Mouse (Mus musculus) myocyte (in vitro differentiated cells): ENCODE measurements around the gene Alad. TPM values are rescaled to one million over a fixed set of nuclear protein-coding genes. Genes with fewer than 3 reads are reported as not detected.
A peak's percentile ranks its signal among the peaks of the same experiment; 100 is the strongest.

ENCODE experiments used
- H3K27me3 ChIP-seq: one replicate; pipeline ENCODE4 v1.6.1; 2011; ENCODE audit not compliant: control insufficient read depth, insufficient read depth, insufficient read length
- H3K36me3 ChIP-seq: one replicate; pipeline ENCODE4 v1.6.1; 2011; ENCODE audit not compliant: control insufficient read depth, insufficient read depth
- H3K4me2 ChIP-seq: one replicate; pipeline ENCODE4 v1.6.1; 2011; ENCODE audit warnings: low read depth, control low read depth
- H3K4me3 ChIP-seq: one replicate; pipeline ENCODE4 v1.5.1; 2011; ENCODE audit warnings: mild to moderate bottlenecking, control low read depth, moderate library complexity
- H3K79me2 ChIP-seq: one replicate; pipeline ENCODE4 v1.6.1; 2011; ENCODE audit not compliant: control insufficient read depth, insufficient read depth
- H3ac ChIP-seq: one replicate; pipeline ENCODE4 v1.6.1; 2011; ENCODE audit not compliant: control insufficient read depth, insufficient read length
- CEBPB ChIP-seq: IDR thresholded peaks from 2 replicates; pipeline ENCODE4 v1.6.1; 2011; ENCODE audit warnings: mild to moderate bottlenecking, moderate library complexity; ENCODE audit not compliant: poor library complexity, insufficient read depth, severe bottlenecking
- E2F4 ChIP-seq: IDR thresholded peaks from one replicate; pipeline ENCODE4 v1.6.1; 2011; ENCODE audit warnings: mild to moderate bottlenecking, control low read depth, moderate library complexity; ENCODE audit not compliant: insufficient read depth
- MAX ChIP-seq: IDR thresholded peaks from one replicate; pipeline ENCODE4 v1.6.1; 2011; ENCODE audit warnings: low read depth, mild to moderate bottlenecking, control low read depth
- MYOD1 ChIP-seq, 3 experiments: IDR thresholded peaks; one replicate each; pipeline ENCODE4 v1.6.1; 2011; ENCODE audit warnings: control low read depth in 2 of 3, low read depth in 2 of 3, mild to moderate bottlenecking in 2 of 3, moderate library complexity in 1 of 3; ENCODE audit not compliant: insufficient read length in 2 of 3, control insufficient read depth in 1 of 3
- MYOG ChIP-seq, 3 experiments: IDR thresholded peaks; one replicate each; pipeline ENCODE4 v1.6.1; 2011; ENCODE audit warnings: control low read depth in 2 of 3, low read depth in 2 of 3, mild to moderate bottlenecking in 2 of 3; ENCODE audit not compliant: insufficient read length in 2 of 3, control insufficient read depth in 1 of 3, insufficient read depth in 1 of 3
- POLR2A ChIP-seq: IDR thresholded peaks from one replicate; pipeline ENCODE4 v1.6.1; 2011; ENCODE audit warnings: low read depth, mild to moderate bottlenecking, control low read depth, moderate library complexity; ENCODE audit not compliant: insufficient read length
- POLR2AphosphoS2 ChIP-seq: IDR thresholded peaks from one replicate; pipeline ENCODE4 v1.6.1; 2011; ENCODE audit warnings: low read depth, control low read depth; ENCODE audit not compliant: insufficient read length
- REST ChIP-seq: IDR thresholded peaks from one replicate; pipeline ENCODE4 v1.6.1; 2011; ENCODE audit warnings: mild to moderate bottlenecking, control low read depth, moderate library complexity; ENCODE audit not compliant: insufficient read depth, insufficient read length
- SRF ChIP-seq: IDR thresholded peaks from one replicate; pipeline ENCODE4 v1.6.1; 2011; ENCODE audit warnings: low read depth; ENCODE audit not compliant: control insufficient read depth, insufficient read length
- TCF12 ChIP-seq: IDR thresholded peaks from one replicate; pipeline ENCODE4 v1.6.1; 2011; ENCODE audit warnings: mild to moderate bottlenecking, control low read depth; ENCODE audit not compliant: poor library complexity, insufficient read depth, severe bottlenecking
- TCF3 ChIP-seq: IDR thresholded peaks from one replicate; pipeline ENCODE4 v1.6.1; 2011; ENCODE audit warnings: low read depth, control low read depth; ENCODE audit not compliant: insufficient read length
- USF1 ChIP-seq: IDR thresholded peaks from one replicate; pipeline ENCODE4 v1.6.1; 2011; ENCODE audit warnings: low read depth, mild to moderate bottlenecking, control low read depth, moderate library complexity
- polyA plus RNA-seq: library from polyadenylated mRNA; unstranded; fragments of >200 nt; fragmentation: generic; extraction: Trizol; gene quantifications from one replicate; pipeline ENCODE4 v1.2.1, GENCODE M21; 2012; ENCODE audit warnings: missing spikeins

Alad gene
- polyA plus RNA-seq, 1 experiment: 89.6 TPM

GRCm38 (mm10) chr4:62501964-62502732, 17.6 kb downstream of the Alad start:
- H3K4me2 ChIP-seq: peak overlapping the region; percentile 74
- H3K79me2 ChIP-seq: no peaks in the 10 kb centered on the region
- no peaks in the 10 kb centered on the region for H3K27me3 ChIP-seq
- H3ac ChIP-seq: peak overlapping the region; percentile 17
- TF ChIP-seq CEBPB (no peak), POLR2AphosphoS2 (no peak), MYOG (IDR thresholded peaks at IDR 0.05; ENCODE audit: control insufficient read depth in 1 of 3, insufficient read depth in 1 of 3, insufficient read length in 2 of 3, low read depth in 2 of 3) (no peak), TCF12 (no peak), MYOD1 (IDR thresholded peaks at IDR 0.05; ENCODE audit: control insufficient read depth in 1 of 3, insufficient read length in 2 of 3, low read depth in 2 of 3) (no peak), TCF3 (no peak), MAX (peak; percentile 61), POLR2A (no peak), E2F4 (peak; percentile 53), SRF (no peak), USF1 (peak; percentile 13), REST (no peak)
- no peaks in the 10 kb centered on the region for H3K36me3 ChIP-seq
- H3K4me3 ChIP-seq: peak overlapping the region; percentile 43

- H3K36me3 ChIP-seq: no peaks in the 10 kb centered on the region
- H3K79me2 ChIP-seq: no peaks in the 10 kb centered on the region
- TF ChIP-seq CEBPB (no peak), POLR2A (no peak), POLR2AphosphoS2 (no peak)
- H3ac ChIP-seq: peak overlapping the region; percentile 17
- H3K4me2 ChIP-seq: peak overlapping the region; percentile 74
- H3K4me3 ChIP-seq: peak overlapping the region; percentile 43
- H3K27me3 ChIP-seq: no peaks in the 10 kb centered on the region
Observed at GRCm38 (mm10) chr4:62501534-62501933, 18.2 kb downstream of the Alad start.

GRCm38 (mm10) chr4:62500799-62501198, 18.9 kb downstream of the Alad start:
- Histone ChIP-seq H3ac (no peak overlapping the region), H3K4me3 (peak overlapping the region; percentile 43), H3K36me3 (no peaks in the 10 kb centered on the region), H3K4me2 (peak overlapping the region; percentile 74), H3K79me2 (no peaks in the 10 kb centered on the region), H3K27me3 (no peaks in the 10 kb centered on the region)
- TF ChIP-seq REST (no peak), USF1 (no peak)

GRCm38 (mm10) chr4:62496815-62497214, 22.9 kb downstream of the Alad start:
- H3K27me3 ChIP-seq: no peaks in the 10 kb centered on the region
- no peaks in the 10 kb centered on the region for H3K79me2 ChIP-seq
- no peaks in the 10 kb centered on the region for H3K36me3 ChIP-seq
- peak overlapping the region; percentile 34 for H3K4me2 ChIP-seq
- no peak overlapping the region for H3K4me3 ChIP-seq
- H3ac ChIP-seq: no peak overlapping the region
- TF ChIP-seq MYOG (IDR thresholded peaks at IDR 0.05; ENCODE audit: control insufficient read depth in 1 of 3, insufficient read depth in 1 of 3, insufficient read length in 2 of 3, low read depth in 2 of 3) (no peak), POLR2A (no peak), CEBPB (peak; percentile 73; the same call in 1 of the 2 replicates), MAX (peak; percentile 61), MYOD1 (IDR thresholded peaks at IDR 0.05; ENCODE audit: control insufficient read depth in 1 of 3, insufficient read length in 2 of 3, low read depth in 2 of 3) (no peak), USF1 (no peak)

- Histone ChIP-seq H3K4me3 (no peak overlapping the region), H3K4me2 (peak overlapping the region; percentile 34), H3K79me2 (no peaks in the 10 kb centered on the region), H3ac (no peak overlapping the region), H3K27me3 (no peaks in the 10 kb centered on the region), H3K36me3 (no peaks in the 10 kb centered on the region)
- TF ChIP-seq E2F4 (no peak), MYOG (IDR thresholded peaks at IDR 0.05; ENCODE audit: control insufficient read depth in 1 of 3, insufficient read depth in 1 of 3, insufficient read length in 2 of 3, low read depth in 2 of 3) (peak in 1 of 3 experiments; percentile 34)
Observed at GRCm38 (mm10) chr4:62495946-62496345, 23.8 kb downstream of the Alad start.

- TF ChIP-seq MYOD1 (IDR thresholded peaks at IDR 0.05; ENCODE audit: control insufficient read depth in 1 of 3, insufficient read length in 2 of 3, low read depth in 2 of 3) (peak in 1 of 3 experiments; percentile 66), POLR2A (no peak), CEBPB (no peak), MYOG (IDR thresholded peaks at IDR 0.05; ENCODE audit: control insufficient read depth in 1 of 3, insufficient read depth in 1 of 3, insufficient read length in 2 of 3, low read depth in 2 of 3) (peak in 1 of 3 experiments; percentile 87), USF1 (no peak), TCF3 (no peak), SRF (no peak), E2F4 (no peak), POLR2AphosphoS2 (no peak), REST (no peak), MAX (no peak), TCF12 (peak; percentile 77)
- no peaks in the 10 kb centered on the region for H3K27me3 ChIP-seq
- H3ac ChIP-seq: no peak overlapping the region
- H3K4me2 ChIP-seq: peak overlapping the region; percentile 5
- no peaks in the 10 kb centered on the region for H3K79me2 ChIP-seq
- no peak overlapping the region for H3K4me3 ChIP-seq
- H3K36me3 ChIP-seq: no peaks in the 10 kb centered on the region
Observed at GRCm38 (mm10) chr4:62494230-62494629, 25.5 kb downstream of the Alad start.
